Mouse (Mus musculus) embryonic facial prominence, embryonic 10.5 days (tissue): ENCODE results near the gene Gm17654. TPM values are rescaled to one million over a fixed set of nuclear protein-coding genes. Genes with fewer than 3 reads are reported as not detected.
"Not testable (repeated sequence)": the region's sequence is repeated elsewhere in the genome, so short reads cannot be mapped to it uniquely, and the experiment has no call there.

Experiments
- DNase-seq: peaks from one replicate; pipeline ENCODE4 v3.0.0-alpha.2; 2017; ENCODE audit warnings: low spot score
- H3K27ac ChIP-seq: fragments of 300-500 bp; sonication (generic); replicated peaks from 2 replicates; pipeline ENCODE4 v1.5.1; 2016; ENCODE audit warnings: mild to moderate bottlenecking
- H3K27me3 ChIP-seq: fragments of 300-500 bp; sonication (generic); replicated peaks from 2 replicates; pipeline ENCODE4 v1.6.1; 2016; ENCODE audit warnings: low read depth, mild to moderate bottlenecking; ENCODE audit not compliant: poor library complexity, severe bottlenecking
- H3K36me3 ChIP-seq: fragments of 300-500 bp; sonication (generic); replicated peaks from 2 replicates; pipeline ENCODE4 v1.6.1; 2016; ENCODE audit warnings: mild to moderate bottlenecking, moderate library complexity
- H3K4me1 ChIP-seq: fragments of 300-500 bp; sonication (generic); 2 replicates; pipeline ENCODE4 v1.6.1; 2016
- H3K4me3 ChIP-seq: fragments of 300-500 bp; sonication (generic); 2 replicates; pipeline ENCODE4 v1.5.1; 2016; ENCODE audit warnings: mild to moderate bottlenecking, moderate library complexity
- H3K9me3 ChIP-seq: fragments of 300-500 bp; sonication (generic); 2 replicates; pipeline ENCODE4 v1.6.1; 2016; ENCODE audit warnings: mild to moderate bottlenecking
- WGBS: fragments of 180-500 bp; shearing (Covaris S2); methylation state at CpG from one replicate; pipeline ENCODE4 v1.1.7; 2016; 5-methylcytosine and 5-hydroxymethylcytosine counted together
- polyA plus RNA-seq: library from polyadenylated mRNA; unstranded; fragments of >200 nt; fragmentation: Nextera tagmentation; extraction: Ambion mirVana; gene quantifications from 2 replicates; pipeline ENCODE4 v1.2.1, GENCODE M21; 2016

Gm17654 gene
- polyA plus RNA-seq, result not detected in 2 replicates

GRCm38 (mm10) chr14:43579046-43579445, at the start of gene Gm17654:
Gene Gm17654, minus strand, starts transcription at chr14:43579146.
- not testable (repeated sequence) for H3K4me1 ChIP-seq, DNase-seq, H3K27ac ChIP-seq, H3K4me3 ChIP-seq, H3K9me3 ChIP-seq, H3K27me3 ChIP-seq, H3K36me3 ChIP-seq
- WGBS, result 82% methylated on average over 1 of the region's 2 CpGs

DNA sequence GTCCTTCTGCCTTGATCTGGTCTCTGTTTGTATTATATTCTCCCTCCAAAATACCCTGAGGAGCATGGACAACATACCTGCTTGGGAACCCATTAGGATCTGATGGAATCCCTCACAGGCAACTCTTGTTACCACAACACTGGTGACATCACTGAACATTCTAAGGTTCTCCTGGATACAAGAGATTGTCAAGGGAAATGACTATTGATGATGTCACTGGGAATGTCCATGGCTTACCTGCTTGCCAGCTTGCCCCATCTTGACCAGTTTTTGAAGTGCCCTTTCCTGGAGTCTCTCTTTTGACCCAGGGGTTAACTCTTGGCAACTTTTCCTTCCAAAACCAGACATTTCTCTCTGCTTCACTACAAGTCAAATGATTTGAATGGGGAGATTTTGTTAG, 29.0 kb upstream of the Gm17654 start, which contains the start of gene Gm10375:
Gene Gm10375 (minus strand): TSS at position 101 of the 400 bp plus-strand sequence.
- H3K9me3 ChIP-seq, H3K4me1 ChIP-seq, H3K4me3 ChIP-seq, H3K27ac ChIP-seq, H3K27me3 ChIP-seq, DNase-seq, H3K36me3 ChIP-seq: not testable (repeated sequence)

GRCm38 (mm10) chr14:43577969-43578368, 977 bp downstream of the Gm17654 start:
- DNase-seq, H3K4me1 ChIP-seq, H3K36me3 ChIP-seq, H3K9me3 ChIP-seq, H3K27ac ChIP-seq, H3K27me3 ChIP-seq, H3K4me3 ChIP-seq: not testable (repeated sequence)
- WGBS, result 84% methylated on average over 4 of the region's 4 CpGs

- H3K36me3 ChIP-seq, DNase-seq, H3K27me3 ChIP-seq, H3K27ac ChIP-seq, H3K4me1 ChIP-seq, H3K4me3 ChIP-seq, H3K9me3 ChIP-seq: not testable (repeated sequence)
- 91% methylated on average over 2 of the region's 2 CpGs for WGBS
Measured at GRCm38 (mm10) chr14:43552271-43552670, 26.7 kb downstream of the Gm17654 start.

DNA sequence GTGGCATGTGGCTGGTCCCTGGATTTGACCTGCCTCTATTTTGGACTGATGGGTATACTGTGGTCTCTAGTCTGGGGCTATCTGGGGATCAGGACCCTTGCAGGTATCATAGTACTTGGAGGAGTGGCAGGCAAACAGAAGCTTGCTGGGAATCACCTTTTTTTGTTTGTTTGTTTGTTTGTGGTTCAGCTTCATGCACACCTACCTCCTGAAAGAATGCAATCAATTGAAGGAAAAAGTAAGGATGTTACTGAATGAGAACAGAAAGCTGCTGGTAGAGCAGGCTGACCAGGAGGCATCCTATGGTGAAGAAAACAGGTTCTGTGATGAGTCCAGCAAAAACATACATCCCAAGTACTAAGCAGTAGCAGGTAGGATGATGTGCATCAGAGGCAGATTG, 32.7 kb downstream of the Gm17654 start:
- H3K4me3 ChIP-seq, H3K36me3 ChIP-seq, H3K27ac ChIP-seq, H3K27me3 ChIP-seq, DNase-seq, H3K9me3 ChIP-seq, H3K4me1 ChIP-seq: not testable (repeated sequence)

DNA sequence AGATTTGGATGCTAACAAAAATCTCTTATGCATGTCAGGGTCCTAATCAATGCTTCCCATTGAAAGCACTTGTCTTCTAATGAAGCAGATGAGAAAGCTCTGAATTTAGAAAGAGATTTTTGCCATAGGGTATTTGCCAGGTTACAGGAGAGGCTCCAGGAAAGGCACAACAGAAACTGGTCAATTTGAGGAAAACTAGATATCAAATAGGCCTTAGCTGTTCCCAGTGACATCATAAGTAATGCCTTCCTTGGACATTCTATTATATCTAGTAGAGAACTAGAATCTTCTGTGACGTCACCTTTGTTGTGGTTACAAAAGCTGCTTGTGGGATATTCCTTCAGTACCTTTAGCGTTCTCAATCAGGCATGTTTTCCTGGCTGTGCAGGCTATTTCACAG, 35.7 kb downstream of the Gm17654 start, which contains the start of gene Gm5799:
Gene Gm5799 (plus strand): TSS at position 301 of the 400 bp plus-strand sequence.
- H3K9me3 ChIP-seq, DNase-seq: not testable (repeated sequence)
- WGBS, result 79% methylated on average over 2 of the region's 2 CpGs

GRCm38 (mm10) chr14:43538144-43538543, 40.8 kb downstream of the Gm17654 start:
- not testable (repeated sequence) for H3K9me3 ChIP-seq, H3K36me3 ChIP-seq, H3K4me3 ChIP-seq, DNase-seq, H3K27ac ChIP-seq, H3K27me3 ChIP-seq, H3K4me1 ChIP-seq
- 75% methylated on average over 2 of the region's 2 CpGs for WGBS

More for the DNA sequence above, 35.7 kb downstream of the Gm17654 start, which contains the start of gene Gm5799:
- not testable (repeated sequence) for H3K27me3 ChIP-seq, H3K27ac ChIP-seq, H3K36me3 ChIP-seq, H3K4me1 ChIP-seq, H3K4me3 ChIP-seq

GRCm38 (mm10) chr14:43532387-43532786, 46.6 kb downstream of the Gm17654 start:
- peak; percentile 17 for DNase-seq
- 54% methylated on average over 5 of the region's 6 CpGs for WGBS

GRCm38 (mm10) chr14:43532011-43532383, 46.9 kb downstream of the Gm17654 start:
- DNase-seq, H3K4me3 ChIP-seq, H3K4me1 ChIP-seq, H3K27ac ChIP-seq, H3K36me3 ChIP-seq, H3K27me3 ChIP-seq, H3K9me3 ChIP-seq: not testable (repeated sequence)
- no CpG with 5 or more reads among the region's 6 CpGs for whole genome bisulfite sequencing

More at GRCm38 (mm10) chr14:43532387-43532786, 46.6 kb downstream of the Gm17654 start:
- H3K4me3 ChIP-seq, H3K27ac ChIP-seq, H3K36me3 ChIP-seq, H3K27me3 ChIP-seq, H3K4me1 ChIP-seq, H3K9me3 ChIP-seq: not testable (repeated sequence)

- H3K4me1 ChIP-seq, H3K36me3 ChIP-seq, H3K4me3 ChIP-seq, H3K27ac ChIP-seq, H3K27me3 ChIP-seq, H3K9me3 ChIP-seq: not testable (repeated sequence)
- DNase-seq, result peak; percentile 56
- 22% methylated on average over 14 of the region's 15 CpGs for WGBS
Measured at GRCm38 (mm10) chr14:43531052-43532010, 47.6 kb downstream of the Gm17654 start.

Other genes starting within 250 kb of the Gm17654 start
- gene 1700001F09Rik, start 231.3 kb downstream of the Gm17654 start, polyA plus RNA-seq, result not detected in 2 replicates
- not detected in 2 replicates for gene Gm8138, start 162.8 kb downstream of the Gm17654 start, polyA plus RNA-seq
- gene Gm5799, start 35.6 kb downstream of the Gm17654 start, polyA plus RNA-seq, result not detected in 2 replicates
- not detected in 2 replicates for gene Gm10375, start 28.9 kb upstream of the Gm17654 start, polyA plus RNA-seq
- gene Gm8165, start 98.1 kb upstream of the Gm17654 start, polyA plus RNA-seq, result not detected in 2 replicates
- 0.74 and 1.3 TPM in 2 replicates for gene Gm7324, start 118.7 kb upstream of the Gm17654 start, polyA plus RNA-seq
- gene Gm16506, start 148.3 kb upstream of the Gm17654 start, polyA plus RNA-seq, result not detected in 2 replicates
- not detected in 2 replicates for gene Gm6526, start 168.7 kb upstream of the Gm17654 start, polyA plus RNA-seq
- not detected in 2 replicates for gene Gm8180, start 205.6 kb upstream of the Gm17654 start, polyA plus RNA-seq